Mouse (Mus musculus): Measurements from ENCODE around the gene Aven. TPM values are rescaled to one million over a fixed set of nuclear protein-coding genes. Genes with fewer than 3 reads are reported as not detected.

The Aven gene
- polyA plus RNA-seq, 1 experiment from 2014 or later, result 8.1 TPM

DNA sequence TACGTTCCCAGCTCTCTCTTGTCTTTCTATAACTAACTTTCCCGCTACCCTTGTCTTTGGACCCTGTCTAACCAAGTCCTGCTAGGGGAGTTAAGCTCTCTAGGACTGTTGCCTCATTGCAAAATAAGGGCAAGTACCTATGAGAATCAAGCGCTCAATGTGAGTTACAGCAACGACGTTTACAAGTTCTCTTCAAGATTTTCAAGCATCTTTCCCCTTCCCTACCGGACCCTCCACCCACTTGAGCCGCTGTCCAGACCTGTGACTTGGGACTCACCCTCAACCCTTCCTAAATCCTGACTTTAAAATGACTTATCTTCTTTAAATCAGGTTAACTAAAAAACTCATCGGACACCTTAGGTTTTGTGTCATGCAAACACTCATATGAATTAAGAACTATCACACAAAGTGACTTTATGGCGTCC lies 321 bp upstream of the Aven start:
- Histone ChIP-seq H3K4me3 (replicated peaks) (peak overlapping the region; percentile 79), H3K9ac (peak overlapping the region; percentile 91; the same call in 1 of the 2 replicates), H3K4me2 (peak overlapping the region; percentile 68), H3K9me3 (no peaks in the 10 kb centered on the region), H3K36me3 (no peaks in the 10 kb centered on the region), H3K27ac (peak overlapping the region; percentile 99), H3K4me1 (no peaks in the 10 kb centered on the region), H3K27me3 (replicated peaks) (no peaks in the 10 kb centered on the region)
- 8% methylated on average over 9 of the region's 9 CpGs for WGBS
- no peak for ATAC-seq (ENCODE audit: insufficient read depth, low FRiP score, low read depth)

DNA sequence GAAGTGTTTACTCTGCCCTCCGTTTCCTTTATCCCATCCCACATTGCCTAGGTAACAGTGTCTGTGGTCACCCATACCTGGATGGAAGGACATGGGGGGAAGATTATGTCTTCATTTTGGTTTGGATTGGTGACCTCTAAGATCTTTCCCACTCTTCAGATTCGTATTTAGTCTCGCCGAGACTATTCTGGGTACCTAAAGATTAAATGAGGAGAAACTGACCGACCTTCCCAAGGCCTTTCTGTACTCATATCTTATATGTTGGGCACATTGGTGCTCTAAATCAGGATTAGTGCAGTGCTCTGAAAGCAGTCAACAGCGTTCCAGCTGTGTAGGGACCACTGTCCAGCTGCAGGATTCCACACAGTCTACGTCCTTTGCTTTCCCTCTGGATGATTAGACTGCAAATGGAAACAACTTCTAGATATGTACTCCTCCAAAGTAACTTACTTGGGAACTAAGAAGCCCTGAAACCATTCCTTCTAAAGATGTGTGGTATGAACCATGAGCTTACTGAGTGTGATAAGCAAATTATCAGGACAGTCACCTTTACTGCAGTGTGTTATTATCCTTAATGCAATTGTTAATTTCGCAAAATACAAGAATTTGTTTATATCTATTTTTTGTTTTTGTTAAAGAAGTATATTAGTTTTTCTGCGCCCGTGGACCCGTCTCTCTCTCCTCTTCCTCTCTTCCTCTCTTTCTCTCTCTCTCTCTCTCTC lies 936 bp downstream of the Aven start:
- peak overlapping the region; percentile 91; the same call in 1 of the 2 replicates for H3K9ac ChIP-seq
- ATAC-seq (ENCODE audit: insufficient read depth, low FRiP score, low read depth), result no peak
- H3K27ac ChIP-seq, result peak overlapping the region; percentile 99
- no peaks in the 10 kb centered on the region for H3K27me3 ChIP-seq (replicated peaks)
- WGBS, result 35% methylated on average over 11 of the region's 11 CpGs
- H3K4me2 ChIP-seq, result peak overlapping the region; percentile 68
- H3K4me1 ChIP-seq, result no peaks in the 10 kb centered on the region
- no peaks in the 10 kb centered on the region for H3K36me3 ChIP-seq
- peak overlapping the region; percentile 79 for H3K4me3 ChIP-seq (replicated peaks)
- no peaks in the 10 kb centered on the region for H3K9me3 ChIP-seq

DNA sequence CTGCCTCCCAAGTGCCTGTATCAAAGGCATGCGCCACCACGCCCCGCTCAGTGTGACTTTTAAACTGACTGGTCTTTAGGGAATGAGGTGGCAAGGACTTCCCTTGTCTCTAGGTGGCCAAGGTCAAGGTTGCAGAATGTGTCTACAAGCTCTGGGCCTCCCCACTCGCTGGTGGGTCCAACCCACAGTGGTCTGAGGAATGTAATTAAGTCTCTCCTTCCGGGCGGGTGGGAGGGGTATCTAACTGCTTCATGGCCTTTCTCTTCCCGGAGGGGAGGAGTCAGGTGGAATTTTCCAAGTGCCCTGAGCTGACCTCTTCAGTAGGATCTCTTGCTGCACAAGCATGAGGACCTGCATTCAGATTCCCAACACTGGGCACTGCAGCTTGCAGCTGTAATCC lies 5.1 kb downstream of the Aven start:
- Histone ChIP-seq H3K4me2 (no peak overlapping the region), H3K9ac (no peak overlapping the region), H3K4me3 (replicated peaks) (no peak overlapping the region), H3K9me3 (no peaks in the 10 kb centered on the region), H3K36me3 (no peaks in the 10 kb centered on the region), H3K27me3 (replicated peaks) (no peaks in the 10 kb centered on the region), H3K4me1 (peaks cover 5% of the 10 kb centered on the region; the same call in 1 of the 2 replicates), H3K27ac (no peak overlapping the region)
- 69% methylated on average over 7 of the region's 7 CpGs for WGBS
- ATAC-seq (ENCODE audit: insufficient read depth, low FRiP score, low read depth), result no peak

DNA sequence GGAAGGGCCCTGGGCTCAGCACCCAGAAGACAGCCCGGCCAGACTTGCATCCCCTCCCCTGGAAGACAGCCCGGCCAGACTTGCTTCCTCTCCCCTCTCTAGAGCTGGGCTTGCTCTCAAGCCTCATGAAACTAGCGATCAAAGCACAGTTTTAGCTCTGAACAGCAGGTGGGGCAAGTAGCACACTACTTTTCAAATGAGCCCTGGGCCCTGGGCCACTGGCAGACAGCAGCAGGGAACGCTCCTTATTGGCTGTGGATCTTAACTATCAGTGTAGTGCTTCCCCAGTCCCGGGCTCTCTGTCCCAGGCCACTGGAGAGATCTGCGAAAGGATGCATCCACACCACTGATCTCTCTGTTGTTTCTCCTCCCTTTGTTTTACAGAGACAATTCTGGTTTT lies 8.4 kb downstream of the Aven start:
- 6% methylated on average over 6 of the region's 6 CpGs for WGBS
- Histone ChIP-seq H3K36me3 (no peaks in the 10 kb centered on the region), H3K4me1 (peaks cover 5% of the 10 kb centered on the region; the same call in 1 of the 2 replicates), H3K4me3 (replicated peaks) (no peak overlapping the region), H3K9me3 (no peaks in the 10 kb centered on the region), H3K9ac (no peak overlapping the region), H3K27me3 (replicated peaks) (no peaks in the 10 kb centered on the region), H3K27ac (no peak overlapping the region), H3K4me2 (no peak overlapping the region)
- ATAC-seq (ENCODE audit: insufficient read depth, low FRiP score, low read depth), result peak; percentile 81

DNA sequence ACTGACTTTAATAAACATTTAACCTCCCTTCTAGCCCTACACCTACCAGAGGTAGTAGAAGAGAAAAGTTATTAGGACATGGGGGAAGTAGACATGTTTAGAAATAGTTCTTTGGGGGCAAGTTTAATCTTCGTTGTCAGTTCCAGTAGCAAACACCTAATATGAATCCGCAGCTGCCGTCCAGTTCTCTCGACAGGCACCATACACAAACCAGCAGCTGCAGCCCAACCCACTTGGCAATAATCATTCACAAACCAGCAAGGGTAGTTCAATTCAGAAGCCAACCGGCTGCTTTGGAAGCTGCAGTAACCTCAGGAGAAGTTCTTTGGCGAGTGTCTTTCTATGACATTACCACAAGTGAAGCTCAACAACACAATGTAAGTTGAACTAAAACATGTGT lies 11.2 kb downstream of the Aven start:
- no peak overlapping the region for H3K4me3 ChIP-seq (replicated peaks)
- no peak overlapping the region for H3K4me2 ChIP-seq
- H3K9ac ChIP-seq, result no peak overlapping the region
- H3K9me3 ChIP-seq, result no peaks in the 10 kb centered on the region
- no peaks in the 10 kb centered on the region for H3K27me3 ChIP-seq (replicated peaks)
- ATAC-seq (ENCODE audit: insufficient read depth, low FRiP score, low read depth), result no peak
- H3K27ac ChIP-seq, result no peak overlapping the region
- H3K4me1 ChIP-seq, result peaks cover 5% of the 10 kb centered on the region; the same call in 1 of the 2 replicates
- no peaks in the 10 kb centered on the region for H3K36me3 ChIP-seq
- WGBS, result 76% methylated on average over 6 of the region's 6 CpGs

DNA sequence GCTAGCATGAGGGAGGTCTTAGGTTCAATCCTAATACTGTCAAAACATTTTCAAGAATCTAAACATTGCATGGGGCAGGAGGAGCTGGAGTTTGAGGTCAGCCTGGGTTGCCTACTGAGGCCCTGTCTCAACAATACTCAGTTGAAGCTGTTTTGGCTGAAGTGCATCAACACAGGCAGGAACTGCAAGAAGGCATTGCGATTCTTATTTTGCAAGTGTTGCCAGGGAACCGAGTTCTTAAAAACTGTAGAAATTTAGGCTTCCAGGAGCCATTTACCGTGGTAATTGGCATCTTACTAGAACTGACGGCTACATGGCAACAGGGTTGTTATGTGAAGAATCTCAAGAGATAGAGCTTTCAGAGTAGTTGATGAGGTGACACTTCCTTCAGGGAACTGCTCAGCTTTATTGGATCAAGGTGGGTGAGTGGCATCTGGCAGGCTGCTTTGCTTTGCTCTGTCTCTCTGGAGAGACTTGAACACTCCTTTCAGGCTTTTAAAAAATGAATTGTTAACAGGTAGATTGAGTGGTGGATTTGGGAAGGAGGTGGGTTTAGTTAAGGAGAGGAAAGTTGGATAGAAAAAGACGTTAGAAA lies 14.2 kb downstream of the Aven start:
- Histone ChIP-seq H3K9me3 (no peaks in the 10 kb centered on the region), H3K9ac (no peak overlapping the region), H3K4me2 (no peak overlapping the region), H3K4me1 (no peaks in the 10 kb centered on the region), H3K27me3 (replicated peaks) (no peaks in the 10 kb centered on the region), H3K4me3 (replicated peaks) (no peak overlapping the region), H3K27ac (no peak overlapping the region), H3K36me3 (no peaks in the 10 kb centered on the region)
- ATAC-seq (ENCODE audit: insufficient read depth, low FRiP score, low read depth), result no peak
- 82% methylated on average over 5 of the region's 5 CpGs for WGBS

DNA sequence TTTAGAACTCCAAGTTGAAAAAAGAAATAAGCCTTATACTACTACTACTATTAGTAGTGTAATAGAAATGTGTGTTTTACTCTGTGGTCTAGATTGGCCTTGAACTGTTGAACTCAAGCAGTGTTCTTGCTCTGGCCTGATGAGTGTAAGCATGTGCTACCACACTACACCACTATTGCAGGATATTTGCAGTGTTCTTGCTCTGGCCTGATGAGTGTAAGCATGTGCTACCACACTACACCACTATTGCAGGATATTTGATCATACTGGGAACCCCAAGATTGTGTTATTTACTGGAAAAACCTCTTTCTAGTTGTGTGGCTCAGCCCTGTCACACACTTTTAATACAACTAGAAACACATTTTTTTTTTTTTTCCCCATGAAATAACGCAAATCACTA lies 14.7 kb downstream of the Aven start:
- Histone ChIP-seq H3K27me3 (replicated peaks) (no peaks in the 10 kb centered on the region), H3K4me2 (no peak overlapping the region), H3K4me1 (no peaks in the 10 kb centered on the region), H3K27ac (no peak overlapping the region), H3K9me3 (no peaks in the 10 kb centered on the region), H3K36me3 (no peaks in the 10 kb centered on the region), H3K9ac (no peak overlapping the region), H3K4me3 (replicated peaks) (no peak overlapping the region)
- 85% methylated on average over 1 of the region's 1 CpGs for WGBS
- ATAC-seq (ENCODE audit: insufficient read depth, low FRiP score, low read depth), result no peak

DNA sequence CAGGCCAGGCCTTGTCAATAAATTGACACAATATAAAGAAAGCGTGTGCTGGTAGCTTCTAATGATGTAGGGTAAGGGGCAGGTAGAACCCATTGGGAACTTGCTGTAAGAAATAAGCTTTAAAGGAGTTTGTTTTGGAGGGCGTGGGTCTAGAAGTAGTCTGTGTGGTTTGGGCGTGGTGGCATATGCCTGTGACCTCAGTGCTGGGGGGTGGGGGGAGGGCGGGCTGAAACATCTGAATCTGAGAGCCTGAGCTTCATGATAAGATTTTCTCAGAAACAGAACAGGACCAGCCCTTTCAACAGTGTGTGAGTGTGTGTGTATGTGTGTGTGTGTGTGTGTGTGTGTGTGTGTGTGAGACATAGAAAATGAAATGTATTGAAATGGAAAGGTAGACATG lies 17.4 kb downstream of the Aven start:
- no peaks in the 10 kb centered on the region for H3K9me3 ChIP-seq
- H3K4me3 ChIP-seq (replicated peaks), result no peak overlapping the region
- no peak overlapping the region for H3K9ac ChIP-seq
- ATAC-seq (ENCODE audit: insufficient read depth, low FRiP score, low read depth), result peak; percentile 90
- no peaks in the 10 kb centered on the region for H3K27me3 ChIP-seq (replicated peaks)
- H3K4me1 ChIP-seq, result no peaks in the 10 kb centered on the region
- WGBS, result 67% methylated on average over 4 of the region's 4 CpGs
- H3K27ac ChIP-seq, result no peak overlapping the region
- H3K36me3 ChIP-seq, result no peaks in the 10 kb centered on the region
- no peak overlapping the region for H3K4me2 ChIP-seq

DNA sequence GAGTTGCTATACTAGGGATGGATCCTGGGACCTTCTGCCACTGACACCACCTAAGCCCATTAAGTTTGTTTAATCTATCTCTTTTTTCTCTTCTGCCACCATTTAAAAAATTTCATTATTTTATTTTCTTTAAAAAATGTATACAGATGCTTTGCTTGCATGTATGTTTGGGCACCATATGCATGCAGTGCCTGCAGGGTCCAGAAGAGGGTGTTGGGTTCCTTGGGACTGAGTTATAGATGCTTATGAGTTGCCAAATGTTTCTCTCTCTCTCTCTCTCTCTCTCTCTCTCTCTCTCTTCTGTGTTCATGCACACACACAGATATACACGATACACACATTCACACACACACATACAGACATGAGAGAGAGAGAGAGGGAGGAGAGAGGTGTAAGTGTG lies 20.3 kb downstream of the Aven start:
- Histone ChIP-seq H3K9ac (no peak overlapping the region), H3K4me3 (replicated peaks) (no peak overlapping the region), H3K27ac (no peak overlapping the region), H3K4me1 (no peaks in the 10 kb centered on the region), H3K4me2 (no peak overlapping the region), H3K36me3 (no peaks in the 10 kb centered on the region), H3K27me3 (replicated peaks) (no peaks in the 10 kb centered on the region), H3K9me3 (no peaks in the 10 kb centered on the region)
- ATAC-seq (ENCODE audit: insufficient read depth, low FRiP score, low read depth), result no peak
- 90% methylated on average over 1 of the region's 1 CpGs for WGBS

DNA sequence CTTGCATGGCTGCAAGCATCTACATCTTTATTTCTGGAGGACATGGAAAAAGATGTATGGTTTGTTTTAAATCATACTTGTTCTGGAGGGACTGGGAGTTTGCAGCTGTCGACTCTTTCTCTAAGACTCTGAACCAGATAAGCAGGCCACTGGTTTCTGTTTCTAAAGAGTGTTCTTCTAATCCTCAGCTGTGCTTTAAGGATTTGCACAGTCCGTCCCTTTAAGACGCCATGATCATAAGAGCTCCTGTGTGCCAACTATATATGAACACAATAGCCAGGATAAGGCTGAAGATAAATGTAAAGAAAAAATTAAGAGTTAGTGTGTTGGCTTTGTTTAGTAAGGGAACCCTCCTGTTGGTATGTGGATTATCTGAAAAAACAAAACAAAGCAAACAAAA lies 24.0 kb downstream of the Aven start:
- H3K27ac ChIP-seq, result no peak overlapping the region
- no peaks in the 10 kb centered on the region for H3K36me3 ChIP-seq
- no peak overlapping the region for H3K4me2 ChIP-seq
- no peaks in the 10 kb centered on the region for H3K4me1 ChIP-seq
- no peaks in the 10 kb centered on the region for H3K9me3 ChIP-seq
- H3K27me3 ChIP-seq (replicated peaks), result no peaks in the 10 kb centered on the region
- WGBS, result 54% methylated on average over 3 of the region's 3 CpGs
- no peak for ATAC-seq (ENCODE audit: insufficient read depth, low FRiP score, low read depth)
- no peak overlapping the region for H3K9ac ChIP-seq
- no peak overlapping the region for H3K4me3 ChIP-seq (replicated peaks)

DNA sequence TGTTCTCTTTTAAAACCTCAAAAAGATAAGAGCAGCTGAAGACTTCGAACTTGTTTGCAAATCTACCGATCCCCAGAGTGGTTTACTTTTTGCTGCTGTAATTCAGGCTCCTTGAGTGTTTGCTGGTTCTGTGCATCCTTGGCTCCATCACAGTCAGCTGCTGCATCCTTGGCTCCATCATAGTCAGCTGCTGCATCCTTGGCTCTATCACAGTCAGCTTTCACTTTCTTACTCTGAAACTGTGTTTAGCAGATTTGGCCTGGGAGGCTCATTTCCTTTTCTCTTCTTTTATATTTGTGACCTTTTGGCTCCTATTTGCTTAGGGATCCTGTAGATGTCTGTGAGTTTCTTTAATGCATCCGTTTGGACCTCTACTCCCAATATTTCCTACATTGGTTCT lies 24.5 kb downstream of the Aven start:
- Histone ChIP-seq H3K4me2 (no peak overlapping the region), H3K9me3 (no peaks in the 10 kb centered on the region), H3K4me1 (no peaks in the 10 kb centered on the region), H3K9ac (no peak overlapping the region), H3K4me3 (replicated peaks) (no peak overlapping the region), H3K27me3 (replicated peaks) (no peaks in the 10 kb centered on the region), H3K27ac (no peak overlapping the region), H3K36me3 (no peaks in the 10 kb centered on the region)
- 78% methylated on average over 3 of the region's 3 CpGs for WGBS
- no peak for ATAC-seq (ENCODE audit: insufficient read depth, low FRiP score, low read depth)

DNA sequence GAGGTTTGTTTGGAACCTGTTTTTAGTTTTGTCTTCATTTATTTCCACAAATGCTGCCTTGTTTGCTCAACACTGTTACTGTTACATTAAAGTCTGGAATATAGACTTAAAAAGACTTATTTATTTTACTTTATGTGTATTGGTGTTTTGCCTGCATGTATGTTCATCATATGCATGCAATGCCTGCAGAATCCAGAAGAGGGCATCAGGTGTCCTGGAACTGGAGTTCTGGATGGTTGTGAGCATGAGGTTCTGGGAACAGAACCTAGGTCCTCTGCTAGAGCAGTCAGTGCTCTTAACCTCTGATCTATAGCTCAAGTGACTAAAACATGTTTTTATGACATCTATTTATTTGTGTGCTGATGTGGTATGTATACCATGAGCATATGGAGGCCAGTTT lies 25.8 kb downstream of the Aven start:
- no peak overlapping the region for H3K4me2 ChIP-seq
- no peaks in the 10 kb centered on the region for H3K9me3 ChIP-seq
- no peaks in the 10 kb centered on the region for H3K4me1 ChIP-seq
- ATAC-seq (ENCODE audit: insufficient read depth, low FRiP score, low read depth), result no peak
- H3K36me3 ChIP-seq, result no peaks in the 10 kb centered on the region
- no peak overlapping the region for H3K27ac ChIP-seq
- H3K9ac ChIP-seq, result no peak overlapping the region
- no peak overlapping the region for H3K4me3 ChIP-seq (replicated peaks)
- H3K27me3 ChIP-seq (replicated peaks), result no peaks in the 10 kb centered on the region

All from stomach, embryonic 15.5 days (tissue).